20 mouse cellular contexts compared by ENCODE assay signal in genomic region chr8:105618892-105619591, GRCm38 (mm10). TPM values are rescaled to one million over a fixed set of nuclear protein-coding genes. Genes with fewer than 3 reads are reported as not detected.
"Had no signal": no experiment of that assay in that cellular context is flagged by ENCODE, and none has a peak within 500 bp of the region (broad histone marks: within the 10 kb centered on the region; RNA-seq: fewer than 3 reads in every experiment).

No protein-coding gene starts in this region.

- ATAC-seq: liver, postnatal 0 days; lung, postnatal 0 days; midbrain, embryonic 13.5 days; midbrain, embryonic 15.5 days had no signal

- H3K4me2 ChIP-seq: lung, embryonic 15.5 days; midbrain, embryonic 11.5 days; midbrain, embryonic 13.5 days; midbrain, embryonic 15.5 days; neural tube, embryonic 13.5 days; neural tube, embryonic 15.5 days had no signal

- H3K27me3 ChIP-seq: lung, embryonic 15.5 days; megakaryocyte, embryonic 14.5 days; midbrain, embryonic 15.5 days; neural tube, embryonic 15.5 days had no signal

- H3K27ac ChIP-seq: lung, embryonic 15.5 days; macrophage; midbrain, embryonic 13.5 days; midbrain, embryonic 15.5 days; neural tube, embryonic 13.5 days; neural tube, embryonic 15.5 days had no signal

- H3K9me3 ChIP-seq: lung, embryonic 15.5 days; megakaryocyte, embryonic 14.5 days; midbrain, embryonic 13.5 days; midbrain, embryonic 15.5 days; neural tube, embryonic 13.5 days; neural tube, embryonic 15.5 days had no signal

- DNase-seq: liver, postnatal 0 days; lung, adult 2 months; lung, postnatal 14 days; lung, postnatal 36 days; retina, postnatal 1 day; right cerebral cortex, adult 18-20 months; right cerebral cortex, postnatal 25 days; right cerebral cortex, postnatal 4 days; spleen, adult 18-20 months had no signal

- H3K4me3 ChIP-seq: lung, embryonic 15.5 days; megakaryocyte, embryonic 14.5 days; midbrain, embryonic 13.5 days; midbrain, embryonic 15.5 days; neural tube, embryonic 13.5 days; neural tube, embryonic 15.5 days had no signal

- H3K9ac ChIP-seq: liver, postnatal 0 days; lung, embryonic 15.5 days; midbrain, embryonic 13.5 days; midbrain, embryonic 15.5 days; neural tube, embryonic 13.5 days; neural tube, embryonic 15.5 days had no signal

RNA-seq across cellular contexts. Expression of gene Agrp, which starts 18.2 kb away (rescaled TPM):
- total RNA-seq: megakaryocyte progenitor cell, adult 5-6 weeks; midbrain, postnatal 0 days had no signal
- polyA plus RNA-seq: liver, postnatal 0 days; macrophage had no signal
